Mouse (Mus musculus) layer of hippocampus, postnatal 10 days (tissue): ENCODE measurements around the gene Nmu. TPM values are rescaled to one million over a fixed set of nuclear protein-coding genes. Genes with fewer than 3 reads are reported as not detected.

Experiments used
- DNase-seq, 2 experiments: peaks; one replicate each; pipeline ENCODE4 v3.0.0; 2021; ENCODE audit warnings: low spot score in 2 of 2
- total RNA-seq, 2 experiments: library from RNA; stranded (reverse); gene quantifications; 2 replicates each; pipeline ENCODE4 v1.2.3; 2021

Gene Nmu
- total RNA-seq, 2 experiments from 2014 or later, result not detected

DNA sequence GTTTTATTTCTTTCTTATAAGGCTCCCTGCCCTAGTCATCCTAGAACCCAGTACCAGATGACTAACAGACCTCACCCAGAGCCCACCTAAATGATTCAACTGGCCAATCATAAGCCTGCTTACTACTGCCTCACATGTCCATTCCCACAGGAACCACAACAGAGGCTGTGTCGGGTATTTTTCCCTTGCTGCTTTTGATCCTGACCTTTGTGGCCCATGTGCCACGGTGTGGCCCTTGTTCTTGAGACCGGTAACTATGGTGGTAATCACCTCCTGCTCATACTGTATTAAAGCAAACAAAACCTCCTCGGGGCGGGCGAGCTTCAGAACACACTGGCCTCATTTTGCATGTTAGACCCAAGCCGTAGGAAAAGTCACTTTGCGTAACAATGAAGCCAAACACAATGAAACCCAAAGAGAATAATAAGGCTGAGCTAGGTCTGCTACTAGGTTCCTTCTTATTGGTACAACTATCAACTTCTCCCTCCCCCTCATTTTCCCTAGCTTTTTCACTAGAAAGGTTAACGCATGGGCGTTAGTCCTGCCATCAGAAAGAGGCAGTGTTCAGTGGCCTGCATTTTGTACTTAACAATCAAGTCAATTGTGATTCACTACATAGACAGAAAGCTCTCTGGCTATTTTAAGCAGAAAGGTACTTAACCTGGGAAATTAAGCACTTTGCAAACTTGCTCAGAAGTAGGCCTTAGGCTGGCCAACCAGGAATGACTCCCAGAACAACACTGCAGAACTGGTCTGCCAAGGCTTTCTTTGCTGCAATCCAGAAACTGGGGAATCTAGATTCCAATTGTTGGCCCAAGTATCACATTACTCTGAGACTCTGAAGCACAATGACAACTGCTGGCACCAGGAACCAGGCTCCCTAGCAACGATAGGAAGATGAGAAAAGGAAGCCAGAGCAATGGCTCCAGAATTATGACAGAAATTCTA, 42.1 kb downstream of the Nmu start:
- DNase-seq, result no peak

DNA sequence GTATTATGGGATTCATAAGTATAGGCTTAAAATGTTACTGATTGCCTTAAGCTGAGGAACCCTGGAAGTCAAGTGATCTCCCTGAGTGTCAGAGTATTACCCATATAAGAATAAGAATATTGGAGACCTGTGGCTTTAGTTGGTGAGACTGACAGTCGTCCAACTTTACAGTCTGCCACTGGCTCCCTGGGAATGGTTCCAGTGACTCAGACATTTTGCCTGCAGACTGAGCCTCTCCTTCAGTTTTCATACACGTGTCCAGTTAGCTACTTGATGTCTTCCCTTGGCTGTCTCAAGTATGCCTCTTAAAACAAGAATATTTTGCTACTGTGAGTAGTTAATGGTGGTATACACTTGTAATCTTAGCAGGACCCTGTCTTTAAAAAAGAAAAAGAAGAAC, 55.4 kb downstream of the Nmu start:
- no peak for DNase-seq

DNA sequence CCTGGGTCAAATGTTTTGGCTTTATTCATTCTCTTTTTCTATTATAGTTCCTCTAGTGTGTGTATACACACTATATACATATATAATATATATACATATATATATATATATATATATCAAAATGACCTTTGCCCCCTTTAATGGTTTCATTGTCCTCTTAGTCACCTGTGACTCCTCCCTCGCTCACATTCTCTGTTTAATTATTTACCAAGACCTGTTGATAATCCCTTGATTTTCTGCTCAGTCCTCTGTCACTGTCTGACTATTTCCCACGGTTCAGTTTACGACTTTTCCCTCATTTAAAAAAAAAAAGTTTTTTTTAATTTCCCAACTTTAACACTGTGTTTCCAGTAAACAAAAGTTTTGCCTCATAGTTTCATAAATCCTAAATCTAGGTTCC, 57.3 kb downstream of the Nmu start:
- no peak for DNase-seq

DNA sequence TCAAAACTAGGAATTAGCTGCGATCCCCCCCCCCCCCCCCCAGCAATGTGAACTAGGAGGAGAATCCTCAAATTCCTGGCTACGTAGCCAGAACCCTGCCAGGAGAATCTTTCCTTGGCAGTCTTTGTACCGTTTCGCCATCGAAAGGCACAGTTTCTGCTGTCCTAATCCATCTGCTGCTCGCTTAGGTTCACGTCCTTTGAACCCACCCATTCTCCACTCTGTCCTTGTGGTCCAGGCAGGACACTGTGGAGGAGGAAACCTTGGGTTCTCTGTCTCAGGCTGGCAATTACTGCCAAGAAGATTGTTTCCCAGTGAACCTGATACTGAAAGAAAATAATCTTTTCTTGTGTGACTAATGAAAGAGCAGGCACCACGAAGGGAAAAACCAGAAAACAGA, 58.0 kb downstream of the Nmu start:
- DNase-seq, result no peak

DNA sequence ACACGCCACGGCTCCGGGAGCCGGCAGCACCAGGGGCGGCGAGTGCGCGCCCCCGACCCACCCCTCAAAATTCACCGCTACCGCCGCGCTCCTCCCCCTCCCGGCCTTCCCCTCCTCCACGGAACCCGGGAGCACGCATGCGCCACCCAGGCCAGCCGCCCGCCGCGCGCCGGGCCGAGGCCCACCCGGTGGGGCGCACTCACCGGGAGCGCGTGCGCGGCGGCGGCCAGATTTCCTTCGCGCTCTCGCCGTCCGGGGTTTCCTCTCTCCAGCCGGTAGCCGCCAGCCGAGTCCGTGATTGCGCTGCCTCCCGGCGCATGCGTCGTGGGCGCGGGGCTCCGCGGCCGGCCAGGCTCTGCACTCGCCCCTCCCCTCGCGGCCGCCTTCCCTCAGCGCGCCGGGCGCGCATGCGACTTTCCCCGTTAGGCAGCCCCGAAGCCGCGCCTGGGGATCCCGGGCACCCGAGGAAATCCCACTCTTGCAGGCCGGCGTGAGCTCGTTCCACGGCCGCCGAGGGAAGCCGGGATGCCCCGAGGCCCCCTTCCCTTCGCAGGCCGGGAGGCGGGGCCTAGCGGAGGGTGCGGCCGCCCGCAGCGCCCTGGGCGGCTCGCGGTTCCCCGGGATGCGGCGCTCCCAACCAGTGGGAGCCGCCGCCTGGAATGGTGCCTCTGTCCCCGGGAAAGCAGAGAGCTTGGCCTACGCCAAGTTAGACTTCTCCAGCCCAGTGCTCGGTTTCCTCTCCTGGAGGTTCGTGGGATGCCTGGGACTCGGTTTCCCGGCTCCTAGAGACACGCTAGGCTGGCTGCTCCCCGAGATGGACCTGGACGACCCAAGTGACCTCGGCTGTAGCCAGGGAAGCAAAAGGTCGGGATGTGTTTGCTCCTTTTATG, 58.9 kb downstream of the Nmu start, which contains the start of gene Clock:
TSS of gene Clock (minus strand) at position 341 of the 890 bp plus-strand sequence.
- peak; percentile 92 to 95 for DNase-seq

DNA sequence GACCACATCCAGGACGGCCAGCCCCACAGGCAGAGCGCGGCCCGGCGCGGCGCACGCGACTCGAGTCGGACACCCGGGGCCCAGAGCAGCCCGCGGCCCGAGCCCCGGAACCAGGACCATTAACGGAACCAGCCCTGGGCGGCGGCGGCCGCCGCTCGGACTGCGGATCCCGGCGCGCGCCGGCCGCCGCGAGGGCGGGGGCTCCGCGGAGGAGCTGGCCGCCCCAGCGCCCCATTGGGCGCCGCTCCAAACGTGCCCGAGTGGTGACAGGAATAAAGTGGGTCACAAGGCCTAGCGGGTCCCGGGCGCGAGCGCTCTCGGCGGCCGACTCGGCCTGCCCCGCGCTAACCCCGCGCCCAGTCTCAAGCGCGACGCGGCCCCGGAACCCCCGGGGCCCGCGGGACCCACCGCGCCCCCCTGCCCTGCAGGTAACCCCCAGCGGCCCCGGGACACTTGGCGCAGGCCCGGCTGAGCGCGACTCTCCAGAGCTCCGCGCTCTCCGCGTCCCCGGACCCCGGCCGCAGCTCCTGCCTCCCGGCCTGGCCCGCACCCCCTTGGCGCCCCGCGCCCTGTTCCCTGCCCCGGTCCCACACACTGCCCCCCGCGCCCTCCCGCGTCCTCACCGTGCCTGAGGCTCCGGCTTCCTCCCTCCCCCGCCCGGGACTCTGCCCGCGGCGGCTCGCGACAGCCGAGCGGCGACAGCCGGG, 59.7 kb downstream of the Nmu start:
- peak; percentile 80 to 83 for DNase-seq

DNA sequence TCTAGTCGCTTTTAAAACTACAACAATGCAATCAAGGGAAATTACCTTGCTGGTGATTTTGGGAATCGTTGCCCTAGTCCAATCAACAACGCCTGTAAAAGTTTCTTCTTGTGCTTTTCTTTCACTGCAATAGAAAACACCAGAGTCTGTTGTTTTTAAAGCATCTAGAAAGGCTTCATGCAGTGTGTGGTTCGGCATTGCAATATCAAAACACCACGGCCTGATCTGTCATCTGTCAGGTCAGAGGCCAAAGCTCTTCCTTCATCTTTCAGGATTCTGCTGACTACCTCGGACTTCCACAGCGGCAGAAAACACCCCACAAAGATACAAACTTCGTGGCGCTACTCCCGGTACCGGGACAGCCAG, 60.2 kb downstream of the Nmu start:
- no peak for DNase-seq

- DNase-seq, result no peak
Observed at GRCm38 (mm10) chr5:76302009-76302408, 61.6 kb downstream of the Nmu start.

DNA sequence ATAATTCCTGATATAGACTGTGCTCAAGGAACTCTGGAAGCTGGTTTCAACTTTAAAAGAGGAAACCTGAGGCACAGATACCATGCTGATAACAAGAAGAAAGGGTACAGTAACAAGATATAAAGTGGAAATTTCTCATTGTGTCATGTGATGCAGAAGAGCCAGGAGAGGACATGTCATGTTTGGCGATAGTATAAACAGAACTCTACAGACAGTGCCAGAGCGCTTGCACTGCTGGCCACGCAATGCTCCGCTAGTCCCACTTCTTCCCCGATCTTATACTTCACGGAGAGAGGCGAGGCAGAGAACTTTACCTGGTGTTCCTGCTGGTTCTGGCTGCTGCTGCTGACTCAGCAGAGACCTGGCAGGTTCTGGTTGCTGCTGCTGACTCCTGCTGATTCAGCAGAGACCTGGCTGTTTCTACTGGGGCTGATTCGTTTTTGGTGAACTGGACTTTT, 74.3 kb downstream of the Nmu start:
- no peak for DNase-seq

- no peak for DNase-seq
Observed at GRCm38 (mm10) chr5:76288256-76288655, 75.3 kb downstream of the Nmu start.

DNA sequence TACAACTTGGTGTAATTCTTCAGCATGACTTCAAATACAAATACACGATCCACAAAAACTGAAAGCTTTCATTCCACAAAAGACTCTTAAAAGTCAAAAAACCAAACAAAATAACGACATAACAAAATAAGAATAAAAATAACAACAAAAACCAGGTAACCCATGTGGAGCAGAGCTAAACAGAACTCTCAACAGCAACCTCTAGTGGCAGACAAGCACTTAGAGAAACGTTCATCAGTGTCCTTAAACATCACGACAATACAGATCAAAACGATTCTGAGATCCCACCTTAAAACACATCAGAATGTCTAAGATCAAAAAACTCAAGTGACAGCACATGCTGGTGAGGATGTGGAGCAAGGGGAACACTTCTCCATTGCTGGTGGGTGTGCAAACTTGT, 76.5 kb downstream of the Nmu start:
- DNase-seq, result no peak

GRCm38 (mm10) chr5:76285699-76286098, 77.9 kb downstream of the Nmu start:
- no peak for DNase-seq

DNA sequence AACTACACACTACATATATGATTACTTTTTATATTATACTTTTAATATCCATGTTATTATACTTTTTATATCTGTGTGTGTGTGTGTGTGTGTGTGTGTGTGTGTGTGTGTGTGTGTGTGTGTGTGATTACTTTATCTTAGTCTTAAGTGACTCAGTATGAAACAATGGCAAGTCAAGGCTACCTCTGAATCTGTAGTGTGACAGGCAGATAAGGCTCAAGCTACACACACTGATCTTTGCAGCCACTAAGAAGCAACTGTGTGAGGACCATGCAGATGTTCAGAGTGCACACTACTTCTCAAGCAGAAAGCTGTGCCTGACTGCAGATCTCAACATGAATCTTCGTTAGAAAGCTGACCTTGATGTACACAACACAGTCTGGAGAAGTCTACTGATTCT, 79.7 kb downstream of the Nmu start:
- DNase-seq, result no peak

Other genes with a start within 250 kb of the Nmu start
- gene Srd5a3, start 223.5 kb downstream of the Nmu start, total RNA-seq, result 10 to 100 TPM; 17.9 to 19.6 TPM
- gene Tmem165, start 179.9 kb downstream of the Nmu start, total RNA-seq, result 10 to 100 TPM; 48.0 to 51.7 TPM
- 10 to 100 TPM; 41.1 to 43.3 TPM for gene Clock, start 59.0 kb downstream of the Nmu start, total RNA-seq
- gene Pdcl2, start 32.6 kb downstream of the Nmu start, total RNA-seq, result not detected
- not detected for gene Gm7271, start 120.3 kb upstream of the Nmu start, total RNA-seq
- 10 to 100 TPM; 63.5 to 70.3 TPM for gene Exoc1, start 165.5 kb upstream of the Nmu start, total RNA-seq
- 1 to 10 TPM; 7.2 to 8.5 TPM for gene Cep135, start 224.9 kb upstream of the Nmu start, total RNA-seq